Mouse (Mus musculus): ENCODE measurements at regions not wholly inside any gene's neighbourhood (a gene's known extent, or its start where the extent isn't known, plus 50 kb on each side); places are given as distances from the start of the nearest gene placed in this dataset.

DNA sequence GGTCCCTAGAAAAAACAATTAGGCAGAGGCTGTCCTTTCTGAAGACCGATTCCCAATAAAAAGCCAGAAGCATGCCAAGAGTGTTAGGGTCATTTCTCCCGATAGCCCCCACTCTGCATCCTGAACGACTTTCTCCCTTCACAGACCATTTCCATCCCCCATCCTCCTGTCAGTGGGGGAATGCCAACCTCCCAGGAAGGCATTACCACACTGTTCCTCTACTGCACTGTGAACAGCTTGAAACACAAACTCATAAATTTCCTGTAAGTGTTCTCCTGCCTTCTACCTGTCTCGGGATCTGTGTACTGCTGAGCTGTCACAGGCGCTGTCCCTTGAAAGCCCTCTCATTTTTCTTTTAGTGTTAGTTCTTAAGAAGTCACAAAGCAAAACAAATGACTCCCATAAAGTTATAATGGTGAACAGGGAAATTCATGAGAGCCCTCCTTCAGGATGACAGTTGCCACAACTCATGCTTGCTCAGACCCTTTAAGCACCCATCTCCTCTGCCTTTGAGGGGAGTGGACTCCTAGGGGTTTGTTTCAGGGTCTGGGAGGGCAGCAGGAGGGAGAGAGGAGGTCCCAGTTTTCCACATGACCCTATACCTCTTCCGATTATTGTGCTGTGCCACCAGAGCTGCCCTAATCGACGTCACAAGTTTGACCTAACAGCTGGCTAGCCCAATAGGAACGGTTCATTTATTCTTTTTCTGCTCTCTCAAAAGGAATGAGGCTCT lies 139.9 kb downstream of the Rchy1 start:
- ATAC-seq (ENCODE audit: insufficient number of reproducible peaks, insufficient read depth, low FRiP score, low TSS enrichment): no peak
- Histone ChIP-seq H3K9me3 (no peaks in the 10 kb centered on the region), H3K4me1 (no peaks in the 10 kb centered on the region), H3K4me3 (no peak overlapping the region), H3K27ac (no peak overlapping the region), H3K9ac (no peak overlapping the region), H3K4me2 (replicated peaks) (no peak overlapping the region), H3K36me3 (no peaks in the 10 kb centered on the region), H3K27me3 (no peaks in the 10 kb centered on the region)
- 74% methylated on average over 9 of the region's 9 CpGs for WGBS

- no peak overlapping the region for H3K27ac ChIP-seq
- no peaks in the 10 kb centered on the region for H3K9me3 ChIP-seq
- ATAC-seq (ENCODE audit: insufficient number of reproducible peaks, insufficient read depth, low FRiP score, low TSS enrichment): no peak
- peaks cover 3% of the 10 kb centered on the region; the same call in 1 of the 2 replicates for H3K4me1 ChIP-seq
- no peak overlapping the region for H3K4me2 ChIP-seq (replicated peaks)
- no peaks in the 10 kb centered on the region for H3K27me3 ChIP-seq
- WGBS: 44% methylated on average over 12 of the region's 12 CpGs
- H3K9ac ChIP-seq: no peak overlapping the region
- H3K36me3 ChIP-seq: no peaks in the 10 kb centered on the region
- no peak overlapping the region for H3K4me3 ChIP-seq
These were observed 144.1 kb downstream of the Rchy1 start for GRCm38 (mm10) chr5:91818800-91819199.

DNA sequence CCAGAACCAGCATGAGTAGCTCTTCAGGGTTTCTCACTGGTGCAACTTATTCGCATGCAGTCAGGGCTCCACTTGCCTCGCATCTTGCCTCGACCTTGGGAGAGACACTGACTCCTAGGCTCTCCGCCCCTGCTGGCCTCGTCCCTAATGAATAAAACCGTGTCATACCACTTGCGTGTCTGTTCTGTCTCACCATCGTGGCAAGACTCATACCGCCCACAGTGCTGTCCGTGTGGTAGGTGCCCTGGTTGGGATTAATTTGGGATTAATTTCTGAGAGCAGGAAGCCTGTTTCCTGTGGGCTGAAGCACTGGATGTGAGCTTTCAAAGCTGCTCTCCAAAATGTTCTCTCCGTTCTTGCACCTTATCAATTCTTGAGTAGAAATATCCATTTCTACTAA lies 144.7 kb downstream of the Rchy1 start:
- no peaks in the 10 kb centered on the region for H3K27me3 ChIP-seq
- H3K4me1 ChIP-seq: peaks cover 3% of the 10 kb centered on the region; the same call in 1 of the 2 replicates
- H3K4me3 ChIP-seq: no peak overlapping the region
- H3K27ac ChIP-seq: no peak overlapping the region
- no peak for ATAC-seq (ENCODE audit: insufficient number of reproducible peaks, insufficient read depth, low FRiP score, low TSS enrichment)
- no peaks in the 10 kb centered on the region for H3K9me3 ChIP-seq
- H3K9ac ChIP-seq: no peak overlapping the region
- WGBS: 81% methylated on average over 11 of the region's 11 CpGs
- no peak overlapping the region for H3K4me2 ChIP-seq (replicated peaks)
- no peaks in the 10 kb centered on the region for H3K36me3 ChIP-seq

DNA sequence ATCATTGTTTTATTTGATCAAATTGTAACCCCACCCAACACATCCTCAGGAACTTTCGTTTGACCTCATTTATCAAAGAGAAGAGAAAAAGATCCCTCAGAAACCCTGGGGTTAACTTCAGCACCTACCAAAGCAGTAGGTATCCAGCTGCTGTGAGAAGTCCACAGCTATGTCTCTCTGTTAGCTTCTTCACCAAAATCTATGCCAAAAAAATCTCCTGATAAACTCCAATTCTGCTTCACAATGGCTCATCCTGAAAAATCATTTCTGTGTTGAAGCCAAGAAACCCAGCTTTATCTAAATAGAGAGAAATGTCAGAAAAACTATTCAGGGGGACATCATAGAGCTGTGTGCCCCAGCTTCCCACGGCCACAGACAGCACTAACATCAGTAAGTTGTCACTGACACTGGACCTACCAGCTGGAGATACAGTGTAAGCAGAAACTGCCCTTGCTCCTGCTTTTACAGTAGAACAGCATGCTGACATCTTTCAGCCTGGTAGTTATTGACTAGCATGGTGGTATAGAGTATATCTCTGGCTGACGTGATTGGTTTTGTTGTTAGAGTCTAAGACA lies 146.4 kb downstream of the Rchy1 start:
- 86% methylated on average over 3 of the region's 3 CpGs for WGBS
- Histone ChIP-seq H3K4me1 (peaks cover 3% of the 10 kb centered on the region; the same call in 1 of the 2 replicates), H3K36me3 (no peaks in the 10 kb centered on the region), H3K27me3 (no peaks in the 10 kb centered on the region), H3K9ac (no peak overlapping the region), H3K4me3 (no peak overlapping the region), H3K27ac (no peak overlapping the region), H3K9me3 (no peaks in the 10 kb centered on the region), H3K4me2 (replicated peaks) (no peak overlapping the region)
- no peak for ATAC-seq (ENCODE audit: insufficient number of reproducible peaks, insufficient read depth, low FRiP score, low TSS enrichment)

- no peak overlapping the region for H3K4me3 ChIP-seq
- H3K27me3 ChIP-seq: no peaks in the 10 kb centered on the region
- no peaks in the 10 kb centered on the region for H3K36me3 ChIP-seq
- H3K9me3 ChIP-seq: no peaks in the 10 kb centered on the region
- H3K4me2 ChIP-seq (replicated peaks): no peak overlapping the region
- peaks cover 3% of the 10 kb centered on the region; the same call in 1 of the 2 replicates for H3K4me1 ChIP-seq
- no peak overlapping the region for H3K27ac ChIP-seq
- no peak overlapping the region for H3K9ac ChIP-seq
- 46% methylated on average over 6 of the region's 6 CpGs for WGBS
- ATAC-seq (ENCODE audit: insufficient number of reproducible peaks, insufficient read depth, low FRiP score, low TSS enrichment): no peak
These were observed 147.9 kb downstream of the Rchy1 start for GRCm38 (mm10) chr5:91814956-91815355.

- 76% methylated on average over 4 of the region's 4 CpGs for WGBS
- Histone ChIP-seq H3K4me1 (peaks cover 3% of the 10 kb centered on the region; the same call in 1 of the 2 replicates), H3K27ac (no peak overlapping the region), H3K4me2 (replicated peaks) (no peak overlapping the region), H3K4me3 (no peak overlapping the region), H3K27me3 (no peaks in the 10 kb centered on the region), H3K36me3 (no peaks in the 10 kb centered on the region), H3K9ac (no peak overlapping the region), H3K9me3 (no peaks in the 10 kb centered on the region)
- ATAC-seq (ENCODE audit: insufficient number of reproducible peaks, insufficient read depth, low FRiP score, low TSS enrichment): no peak
These were observed 148.5 kb downstream of the Rchy1 start for GRCm38 (mm10) chr5:91814417-91814762.

DNA sequence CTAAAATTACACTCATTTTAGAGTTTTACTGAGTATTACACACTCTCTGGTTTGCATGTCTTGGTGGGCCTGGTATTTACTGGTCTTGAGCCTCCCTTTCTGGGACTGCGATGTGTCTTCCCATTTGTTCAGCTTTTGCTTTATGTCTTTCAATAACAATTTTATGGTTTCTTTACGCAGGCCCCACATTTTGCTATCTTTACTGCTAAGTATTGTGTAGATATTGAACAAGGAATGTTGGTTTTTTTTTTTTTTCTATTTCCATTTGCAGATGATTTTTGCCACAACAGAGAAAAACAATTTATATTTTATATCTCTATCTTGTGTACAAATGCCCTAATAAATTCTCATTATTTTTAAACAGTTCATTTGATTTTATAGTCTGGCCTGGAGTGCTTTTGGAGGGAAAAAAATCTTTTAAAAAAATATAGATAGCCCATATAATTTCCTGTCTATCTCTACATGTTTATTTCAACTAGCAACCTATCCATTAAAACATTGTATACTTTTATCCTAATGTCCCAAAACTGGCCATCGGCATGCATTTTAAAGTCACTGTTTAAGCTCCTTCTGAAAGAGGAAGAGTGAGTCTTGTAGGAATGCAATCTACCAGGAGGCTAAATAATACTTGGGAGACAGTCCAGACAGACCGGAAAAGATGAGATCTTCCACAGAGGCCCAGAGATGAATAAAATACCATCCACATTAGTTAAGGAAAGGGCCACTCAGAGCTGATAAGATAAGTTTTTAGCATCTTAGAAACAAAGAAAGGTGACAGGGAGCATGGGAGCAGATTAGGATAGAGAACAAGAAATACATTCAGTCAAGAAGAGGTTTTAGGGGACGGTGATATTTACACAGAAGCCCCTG lies 149.1 kb downstream of the Rchy1 start:
- Histone ChIP-seq H3K36me3 (no peaks in the 10 kb centered on the region), H3K9ac (no peak overlapping the region), H3K4me1 (peaks cover 3% of the 10 kb centered on the region; the same call in 1 of the 2 replicates), H3K9me3 (no peaks in the 10 kb centered on the region), H3K27me3 (no peaks in the 10 kb centered on the region), H3K4me3 (no peak overlapping the region), H3K4me2 (replicated peaks) (no peak overlapping the region), H3K27ac (no peak overlapping the region)
- WGBS: 84% methylated on average over 5 of the region's 5 CpGs
- no peak for ATAC-seq (ENCODE audit: insufficient number of reproducible peaks, insufficient read depth, low FRiP score, low TSS enrichment)

DNA sequence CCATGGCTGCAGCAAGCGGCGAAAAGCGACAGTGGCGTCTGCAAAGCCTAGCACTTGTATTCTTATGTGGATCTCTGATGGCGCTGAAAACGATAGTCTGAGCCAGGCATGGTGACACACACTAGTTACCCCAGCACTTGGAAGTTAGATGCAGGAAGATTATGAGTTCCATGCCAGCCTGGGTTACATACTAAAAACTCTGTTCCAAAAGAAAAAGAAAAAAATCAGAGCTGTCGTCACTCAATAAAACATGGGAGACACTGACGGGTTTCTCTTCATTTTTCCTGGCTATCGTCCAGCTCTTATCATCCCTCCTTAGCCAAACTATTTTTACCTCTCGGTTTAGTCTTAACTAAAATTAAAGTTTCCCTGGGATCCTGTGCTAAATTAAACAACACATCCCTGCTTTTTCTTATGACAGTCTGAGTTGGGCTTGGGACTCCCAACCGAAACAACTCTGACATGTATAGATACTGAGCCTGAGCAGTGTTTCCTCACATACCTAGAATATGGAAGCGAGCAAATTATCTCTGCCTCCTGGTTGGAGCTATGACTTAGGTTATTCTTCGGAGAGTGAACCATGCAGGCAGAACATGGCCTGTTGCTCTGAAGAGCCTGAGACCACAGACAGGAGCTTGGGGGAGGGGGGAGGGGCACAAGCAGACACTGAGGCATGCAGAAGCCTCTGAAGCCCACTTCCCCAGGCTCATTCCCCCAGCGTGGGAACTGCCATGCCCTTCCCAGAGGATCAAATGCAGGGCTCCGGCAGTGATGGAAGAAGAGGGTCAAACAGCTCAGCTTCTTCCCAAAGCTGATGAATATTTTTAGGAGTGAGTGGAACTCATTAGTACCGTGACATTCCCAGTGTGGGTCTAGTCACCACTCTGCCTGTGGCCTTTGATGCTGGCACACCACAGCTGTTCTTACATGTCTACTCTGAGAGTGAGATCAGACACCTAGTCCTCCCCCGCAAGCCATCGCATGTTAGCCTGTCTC lies 155.5 kb downstream of the Rchy1 start:
- Histone ChIP-seq H3K4me2 (replicated peaks) (no peak overlapping the region), H3K4me1 (peaks cover 6% of the 10 kb centered on the region; the same call in 1 of the 2 replicates), H3K36me3 (no peaks in the 10 kb centered on the region), H3K27me3 (no peaks in the 10 kb centered on the region), H3K4me3 (no peak overlapping the region), H3K27ac (0 out of 2 replicates have a peak overlapping the region, but pooled peaks have one; percentile 43), H3K9ac (no peak overlapping the region), H3K9me3 (no peaks in the 10 kb centered on the region)
- peak; percentile 87 for ATAC-seq (ENCODE audit: insufficient number of reproducible peaks, insufficient read depth, low FRiP score, low TSS enrichment)
- WGBS: 63% methylated on average over 18 of the region's 18 CpGs

GRCm38 (mm10) chr5:91801297-91801980 lies 161.4 kb downstream of the Rchy1 start:
- H3K9me3 ChIP-seq: no peaks in the 10 kb centered on the region
- no peak overlapping the region for H3K4me2 ChIP-seq (replicated peaks)
- 80% methylated on average over 3 of the region's 3 CpGs for WGBS
- H3K9ac ChIP-seq: no peak overlapping the region
- H3K27me3 ChIP-seq: no peaks in the 10 kb centered on the region
- no peaks in the 10 kb centered on the region for H3K36me3 ChIP-seq
- H3K4me3 ChIP-seq: no peak overlapping the region
- no peak for ATAC-seq (ENCODE audit: insufficient number of reproducible peaks, insufficient read depth, low FRiP score, low TSS enrichment)
- H3K27ac ChIP-seq: no peak overlapping the region
- H3K4me1 ChIP-seq: no peaks in the 10 kb centered on the region

DNA sequence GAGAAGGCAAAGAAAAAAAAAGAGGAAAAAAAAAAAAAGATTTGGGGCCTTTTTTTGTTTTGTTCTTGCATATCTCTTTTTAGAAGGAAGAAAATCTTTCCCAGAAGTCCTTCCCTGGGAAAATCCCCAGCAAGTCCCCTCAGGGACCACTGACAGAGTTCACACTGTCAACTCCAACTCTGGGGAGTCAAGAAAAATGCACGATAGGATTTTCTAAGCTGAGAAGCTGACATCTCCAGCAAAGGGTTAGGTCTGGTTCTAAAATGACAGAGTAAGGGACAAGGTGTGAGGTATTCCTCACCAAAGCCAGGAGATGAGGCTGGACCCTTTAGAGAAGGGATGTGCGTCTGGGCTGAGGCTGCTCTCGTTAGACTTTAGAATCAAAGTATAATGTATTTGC lies 165.5 kb downstream of the Rchy1 start:
- Histone ChIP-seq H3K9ac (no peak overlapping the region), H3K27me3 (no peaks in the 10 kb centered on the region), H3K4me2 (replicated peaks) (no peak overlapping the region), H3K4me3 (no peak overlapping the region), H3K9me3 (no peaks in the 10 kb centered on the region), H3K36me3 (no peaks in the 10 kb centered on the region), H3K4me1 (no peaks in the 10 kb centered on the region), H3K27ac (no peak overlapping the region)
- no peak for ATAC-seq (ENCODE audit: insufficient number of reproducible peaks, insufficient read depth, low FRiP score, low TSS enrichment)
- WGBS: 73% methylated on average over 3 of the region's 3 CpGs
